Mouse (Mus musculus): Measurements from ENCODE around the gene Plxnb2. TPM values are rescaled to one million over a fixed set of nuclear protein-coding genes. Genes with fewer than 3 reads are reported as not detected.

Gene Plxnb2
- polyA plus RNA-seq, 1 experiment from 2014 or later = 27.2 TPM

- H3K4me3 ChIP-seq (ENCODE audit: low read depth, low read length) = no peak overlapping the region
- H3K27ac ChIP-seq (ENCODE audit: low read depth) = 0 out of 2 replicates have a peak overlapping the region, but pooled peaks have one; percentile 35
- TF ChIP-seq EP300 (IDR thresholded peaks at IDR 0.05; ENCODE audit: low read depth) (no peak), CTCF (IDR thresholded peaks at IDR 0.05; ENCODE audit: low read depth) (peak; percentile 27; the same call in 1 of the 2 replicates)
- H3K9me3 ChIP-seq (ENCODE audit: low read length) = no peaks in the 10 kb centered on the region
- H3K4me1 ChIP-seq (ENCODE audit: insufficient read depth) = peaks cover 34% of the 10 kb centered on the region
- H3K27me3 ChIP-seq (ENCODE audit: insufficient read depth, low read length) = peaks cover 19% of the 10 kb centered on the region
- ATAC-seq = no peak
- no peak overlapping the region for H3K4me2 ChIP-seq (ENCODE audit: low read depth, low read length)
- no peak for DNase-seq
- H3K9ac ChIP-seq (replicated peaks) = no peak overlapping the region
- WGBS (ENCODE audit: insufficient replicate concordance) = 30% methylated on average over 6 of the region's 6 CpGs
- H3K36me3 ChIP-seq (replicated peaks; ENCODE audit: insufficient read depth, low read length) = no peaks in the 10 kb centered on the region
These were observed 1.7 kb upstream of the Plxnb2 start for GRCm38 (mm10) chr15:89182328-89182741.

- no peak overlapping the region for H3K4me2 ChIP-seq (ENCODE audit: low read depth, low read length)
- 45% methylated on average over 10 of the region's 10 CpGs for WGBS (ENCODE audit: insufficient replicate concordance)
These were observed 1.1 kb upstream of the Plxnb2 start for GRCm38 (mm10) chr15:89181561-89182270.

GRCm38 (mm10) chr15:89180081-89180541 lies 477 bp downstream of the Plxnb2 start:
- peaks cover 50% of the 10 kb centered on the region for H3K4me1 ChIP-seq (ENCODE audit: insufficient read depth)
- H3K9me3 ChIP-seq (ENCODE audit: low read length) = no peaks in the 10 kb centered on the region
- H3K9ac ChIP-seq (replicated peaks) = peak overlapping the region; percentile 74
- H3K4me3 ChIP-seq (ENCODE audit: low read depth, low read length) = peak overlapping the region; percentile 71
- 2% methylated on average over 25 of the region's 26 CpGs for WGBS (ENCODE audit: insufficient replicate concordance)
- TF ChIP-seq EP300 (IDR thresholded peaks at IDR 0.05; ENCODE audit: low read depth) (no peak), CTCF (IDR thresholded peaks at IDR 0.05; ENCODE audit: low read depth) (no peak)
- peak overlapping the region; percentile 81 for H3K4me2 ChIP-seq (ENCODE audit: low read depth, low read length)
- H3K36me3 ChIP-seq (replicated peaks; ENCODE audit: insufficient read depth, low read length) = no peaks in the 10 kb centered on the region
- ATAC-seq (no peak), DNase-seq (no peak)
- peaks cover 19% of the 10 kb centered on the region for H3K27me3 ChIP-seq (ENCODE audit: insufficient read depth, low read length)
- H3K27ac ChIP-seq (ENCODE audit: low read depth) = peak overlapping the region; percentile 98

More at GRCm38 (mm10) chr15:89181561-89182270, 1.1 kb upstream of the Plxnb2 start:
- no peak for DNase-seq
- peak overlapping the region; percentile 98; the same call in 1 of the 2 replicates for H3K27ac ChIP-seq (ENCODE audit: low read depth)
- H3K27me3 ChIP-seq (ENCODE audit: insufficient read depth, low read length) = peaks cover 19% of the 10 kb centered on the region
- no peaks in the 10 kb centered on the region for H3K9me3 ChIP-seq (ENCODE audit: low read length)
- no peak overlapping the region for H3K9ac ChIP-seq (replicated peaks)
- H3K36me3 ChIP-seq (replicated peaks; ENCODE audit: insufficient read depth, low read length) = no peaks in the 10 kb centered on the region
- no peak for ATAC-seq
- H3K4me3 ChIP-seq (ENCODE audit: low read depth, low read length) = no peak overlapping the region
- H3K4me1 ChIP-seq (ENCODE audit: insufficient read depth) = peaks cover 40% of the 10 kb centered on the region
- TF ChIP-seq CTCF (IDR thresholded peaks at IDR 0.05; ENCODE audit: low read depth) (0 out of 2 replicates have a peak, but pooled peaks have one; percentile 26), EP300 (IDR thresholded peaks at IDR 0.05; ENCODE audit: low read depth) (no peak)

GRCm38 (mm10) chr15:89179630-89179964 lies 991 bp downstream of the Plxnb2 start:
- Histone ChIP-seq H3K27me3 (ENCODE audit: insufficient read depth, low read length) (peaks cover 19% of the 10 kb centered on the region), H3K27ac (ENCODE audit: low read depth) (peak overlapping the region; percentile 98), H3K9ac (replicated peaks) (peak overlapping the region; percentile 74), H3K36me3 (replicated peaks; ENCODE audit: insufficient read depth, low read length) (no peaks in the 10 kb centered on the region), H3K4me1 (ENCODE audit: insufficient read depth) (peaks cover 55% of the 10 kb centered on the region), H3K4me2 (ENCODE audit: low read depth, low read length) (peak overlapping the region; percentile 81), H3K4me3 (ENCODE audit: low read depth, low read length) (peak overlapping the region; percentile 71), H3K9me3 (ENCODE audit: low read length) (no peaks in the 10 kb centered on the region)
- DNase-seq (no peak), ATAC-seq (no peak)
- 14% methylated on average over 6 of the region's 6 CpGs for WGBS (ENCODE audit: insufficient replicate concordance)
- no peak for TF ChIP-seq CTCF (IDR thresholded peaks at IDR 0.05; ENCODE audit: low read depth)
- no peak for TF ChIP-seq EP300 (IDR thresholded peaks at IDR 0.05; ENCODE audit: low read depth)

- Histone ChIP-seq H3K27ac (ENCODE audit: low read depth) (peak overlapping the region; percentile 98), H3K4me3 (ENCODE audit: low read depth, low read length) (peak overlapping the region; percentile 71), H3K9me3 (ENCODE audit: low read length) (no peaks in the 10 kb centered on the region), H3K4me1 (ENCODE audit: insufficient read depth) (peaks cover 60% of the 10 kb centered on the region), H3K27me3 (ENCODE audit: insufficient read depth, low read length) (peaks cover 19% of the 10 kb centered on the region), H3K9ac (replicated peaks) (peak overlapping the region; percentile 74), H3K4me2 (ENCODE audit: low read depth, low read length) (peak overlapping the region; percentile 81), H3K36me3 (replicated peaks; ENCODE audit: insufficient read depth, low read length) (no peaks in the 10 kb centered on the region)
- 11% methylated on average over 16 of the region's 16 CpGs for WGBS (ENCODE audit: insufficient replicate concordance)
- TF ChIP-seq CTCF (IDR thresholded peaks at IDR 0.05; ENCODE audit: low read depth) (no peak), EP300 (IDR thresholded peaks at IDR 0.05; ENCODE audit: low read depth) (no peak)
- peak; percentile 40 for ATAC-seq
- DNase-seq = peak; percentile 76
These were observed 1.5 kb downstream of the Plxnb2 start for GRCm38 (mm10) chr15:89178954-89179629.

GRCm38 (mm10) chr15:89178260-89178860 lies 2.2 kb downstream of the Plxnb2 start:
- H3K4me1 ChIP-seq (ENCODE audit: insufficient read depth) = peaks cover 63% of the 10 kb centered on the region

More at GRCm38 (mm10) chr15:89178260-89178860, 2.2 kb downstream of the Plxnb2 start:
- no peak for DNase-seq
- WGBS (ENCODE audit: insufficient replicate concordance) = 59% methylated on average over 7 of the region's 7 CpGs
- no peak for TF ChIP-seq EP300 (IDR thresholded peaks at IDR 0.05; ENCODE audit: low read depth)
- TF ChIP-seq CTCF (IDR thresholded peaks at IDR 0.05; ENCODE audit: low read depth) = no peak
- Histone ChIP-seq H3K36me3 (replicated peaks; ENCODE audit: insufficient read depth, low read length) (no peaks in the 10 kb centered on the region), H3K9me3 (ENCODE audit: low read length) (no peaks in the 10 kb centered on the region), H3K4me2 (ENCODE audit: low read depth, low read length) (peak overlapping the region; percentile 81), H3K27me3 (ENCODE audit: insufficient read depth, low read length) (peaks cover 26% of the 10 kb centered on the region), H3K27ac (ENCODE audit: low read depth) (peak overlapping the region; percentile 98), H3K4me3 (ENCODE audit: low read depth, low read length) (peak overlapping the region; percentile 71; the same call in 1 of the 2 replicates), H3K9ac (replicated peaks) (peak overlapping the region; percentile 74)
- ATAC-seq = no peak
